Comparison of ENCODE assay signal across 28 mouse cellular contexts in genomic region chr6:128768047-128768446, GRCm38 (mm10). TPM values are rescaled to one million over a fixed set of nuclear protein-coding genes. Genes with fewer than 3 reads are reported as not detected.
DNase-seq lines count a peak whose midpoint lies in the region; TF ChIP-seq lines count a peak whose summit lies in the region.
"Had no signal": no experiment of that assay in that cellular context is flagged by ENCODE, and none has a peak within 500 bp of the region (broad histone marks: within the 10 kb centered on the region; RNA-seq: fewer than 3 reads in every experiment).

No protein-coding gene starts in this region.

- H3K36me3 ChIP-seq in myocyte (ENCODE audit: control insufficient read depth, insufficient read depth), result no peaks in the 10 kb centered on the region
- H3K36me3 ChIP-seq: embryonic facial prominence, embryonic 12.5 days; embryonic facial prominence, embryonic 15.5 days; forebrain, embryonic 12.5 days; forebrain, embryonic 15.5 days; heart, embryonic 10.5 days; heart, embryonic 13.5 days; hindbrain, embryonic 12.5 days; hindbrain, embryonic 15.5 days had no signal

- peak overlapping the region; percentile 40 for H3K4me2 ChIP-seq in myocyte (ENCODE audit: low read depth)
- H3K4me2 ChIP-seq: embryonic facial prominence, embryonic 12.5 days; embryonic facial prominence, embryonic 15.5 days; forebrain, embryonic 12.5 days; forebrain, embryonic 15.5 days; heart, embryonic 13.5 days; hindbrain, embryonic 12.5 days; hindbrain, embryonic 15.5 days had no signal

- DNase-seq in retina, postnatal 1 day, result peak; percentile 10
- DNase-seq in retina, embryonic 14.5 days (ENCODE audit: low spot score), result no peak
- peak; percentile 14 for DNase-seq in 416B (ENCODE audit: low read depth)
- no peak for DNase-seq in cerebellum, adult 8-10 months
- DNase-seq in ovary, postnatal 36 days (ENCODE audit: low spot score), result no peak
- DNase-seq: adrenal gland, postnatal 10 days; adrenal gland, postnatal 36 days; cerebellum, adult 18-20 months; cerebellum, adult 9-11 months; cerebellum, postnatal 25 days; gastrocnemius, postnatal 25 days; heart, adult 2 months; heart, postnatal 14 days had no signal

- TF ChIP-seq POLR2A in myocyte (IDR thresholded peaks at IDR 0.05; ENCODE audit: insufficient read length, low read depth), result no peak

- H3ac ChIP-seq in myocyte (ENCODE audit: control insufficient read depth, insufficient read length), result no peak overlapping the region

- no peaks in the 10 kb centered on the region for H3K27me3 ChIP-seq in myocyte (ENCODE audit: control insufficient read depth, insufficient read depth, insufficient read length)
- H3K27me3 ChIP-seq: embryonic facial prominence, embryonic 12.5 days; embryonic facial prominence, embryonic 15.5 days; forebrain, embryonic 12.5 days; forebrain, embryonic 15.5 days; heart, embryonic 13.5 days; hindbrain, embryonic 12.5 days; hindbrain, embryonic 15.5 days had no signal

- H3K4me3 ChIP-seq in myocyte, result no peak overlapping the region
- H3K4me3 ChIP-seq: embryonic facial prominence, embryonic 12.5 days; embryonic facial prominence, embryonic 15.5 days; forebrain, embryonic 12.5 days; forebrain, embryonic 15.5 days; heart, adult 2 months; heart, embryonic 10.5 days; heart, embryonic 13.5 days; hindbrain, embryonic 12.5 days; hindbrain, embryonic 15.5 days had no signal

- H3K79me2 ChIP-seq in myocyte (ENCODE audit: control insufficient read depth, insufficient read depth), result no peaks in the 10 kb centered on the region

TF ChIP-seq in myocyte, 11 proteins besides CTCF, POLR2A, EP300 and RAD21:
- peak; percentile 91 for TF ChIP-seq CEBPB (IDR thresholded peaks at IDR 0.05; ENCODE audit: insufficient read depth, poor library complexity, severe bottlenecking)
- no peak for TF ChIP-seq TCF3 (IDR thresholded peaks at IDR 0.05; ENCODE audit: insufficient read length, low read depth)

RNA-seq across cellular contexts. Expression of gene Klrb1c, which starts 21.0 kb away (rescaled TPM):
- not detected for polyA plus RNA-seq in myocyte (2012; fragmentation: generic; extraction: Trizol)
- polyA plus RNA-seq: C2C12; embryonic facial prominence, embryonic 12.5 days; forebrain, embryonic 12.5 days; forebrain, embryonic 15.5 days; hindbrain, embryonic 12.5 days; hindbrain, embryonic 15.5 days; Patski had no signal

RNA-seq across cellular contexts. Expression of gene Klrb1, which starts 45.2 kb away (rescaled TPM):
- not detected for polyA plus RNA-seq in myocyte (2012; fragmentation: generic; extraction: Trizol)
- polyA plus RNA-seq: C2C12; CD4-positive, CD25-positive, alpha-beta regulatory T cell, adult 4 months; embryonic facial prominence, embryonic 12.5 days; embryonic facial prominence, embryonic 15.5 days; forebrain, embryonic 12.5 days; forebrain, embryonic 15.5 days; gonadal fat pad, adult 2 months; heart, adult 2 months; heart, embryonic 10.5 days; heart, embryonic 13.5 days; heart, embryonic 16.5 days; hindbrain, embryonic 12.5 days; intestine, embryonic 14.5 days; Patski had no signal

RNA-seq across cellular contexts. Expression of gene Gm44511, which starts 58.1 kb away (rescaled TPM):
- polyA plus RNA-seq in myocyte (2012; fragmentation: generic; extraction: Trizol), result not detected
- polyA plus RNA-seq: C2C12; CD4-positive, CD25-positive, alpha-beta regulatory T cell, adult 4 months; embryonic facial prominence, embryonic 12.5 days; embryonic facial prominence, embryonic 15.5 days; forebrain, embryonic 12.5 days; forebrain, embryonic 15.5 days; heart, embryonic 10.5 days; heart, embryonic 13.5 days; heart, embryonic 16.5 days; hindbrain, embryonic 12.5 days; hindbrain, embryonic 15.5 days; Patski had no signal

RNA-seq across cellular contexts. Expression of gene Klrb1b, which starts 58.1 kb away (rescaled TPM):
- not detected for polyA plus RNA-seq in myocyte (2012; fragmentation: generic; extraction: Trizol)
- polyA plus RNA-seq: C2C12; CD4-positive, CD25-positive, alpha-beta regulatory T cell, adult 4 months; embryonic facial prominence, embryonic 12.5 days; embryonic facial prominence, embryonic 15.5 days; forebrain, embryonic 12.5 days; forebrain, embryonic 15.5 days; heart, embryonic 10.5 days; heart, embryonic 13.5 days; hindbrain, embryonic 12.5 days; hindbrain, embryonic 15.5 days; Patski had no signal

Comparison
In these comparisons a context has a peak if more than half of its experiments do, and no peak if none do; other contexts are left out.
1. DNase-seq: peak in retina, postnatal 1 day (single experiment) and 416B (single experiment); none in retina, embryonic 14.5 days (single experiment), cerebellum, adult 8-10 months (single experiment) and ovary, postnatal 36 days (single experiment).